Mouse (Mus musculus) cerebellum, postnatal 10 days (tissue): ENCODE data around the gene Clpp.

Source experiments
- DNase-seq, 2 experiments: peaks; one replicate each; pipeline ENCODE4 v3.0.0; 2021; ENCODE audit warnings: mixed read lengths in 2 of 2

The Clpp gene

GRCm38 (mm10) chr17:56990115-56990746 is at the start of gene Clpp:
Gene Clpp, plus strand, starts transcription at chr17:56990305.
- DNase-seq: peak; percentile 94 to 97

GRCm38 (mm10) chr17:56950915-56951314 is 39.2 kb upstream of the Clpp start:
- peak; percentile 66 to 71 for DNase-seq

DNA sequence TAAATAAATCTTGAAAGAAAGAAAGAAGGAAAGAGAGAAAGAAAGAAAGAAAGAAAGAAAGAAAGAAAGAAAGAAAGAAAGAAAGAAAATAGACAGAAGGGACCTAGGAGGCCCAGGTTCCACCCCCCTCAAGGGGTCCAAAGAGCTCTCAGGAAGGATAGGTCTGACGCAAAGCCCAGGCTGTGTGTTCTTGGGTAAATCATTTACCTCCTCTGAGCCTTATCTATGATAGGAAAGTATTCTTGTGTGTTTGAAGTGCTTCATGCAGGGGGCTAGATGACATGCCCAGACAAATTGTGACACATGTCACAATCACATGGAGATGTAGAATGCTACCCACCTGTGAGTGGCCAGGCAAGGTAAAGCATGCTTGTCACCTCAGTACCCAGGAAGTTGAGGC is 37.5 kb upstream of the Clpp start:
- no peak for DNase-seq

GRCm38 (mm10) chr17:56954871-56955270 is 35.2 kb upstream of the Clpp start:
- no peak for DNase-seq

- no peak for DNase-seq
Observed at GRCm38 (mm10) chr17:56957763-56958429, 32.2 kb upstream of the Clpp start.

GRCm38 (mm10) chr17:56958667-56959066 is 31.4 kb upstream of the Clpp start:
- DNase-seq: no peak

GRCm38 (mm10) chr17:56961880-56962279 is 28.2 kb upstream of the Clpp start:
- no peak for DNase-seq

GRCm38 (mm10) chr17:56962642-56963405 is 27.3 kb upstream of the Clpp start:
- DNase-seq: no peak

- no peak for DNase-seq
Observed at GRCm38 (mm10) chr17:56963646-56964045, 26.5 kb upstream of the Clpp start.

DNA sequence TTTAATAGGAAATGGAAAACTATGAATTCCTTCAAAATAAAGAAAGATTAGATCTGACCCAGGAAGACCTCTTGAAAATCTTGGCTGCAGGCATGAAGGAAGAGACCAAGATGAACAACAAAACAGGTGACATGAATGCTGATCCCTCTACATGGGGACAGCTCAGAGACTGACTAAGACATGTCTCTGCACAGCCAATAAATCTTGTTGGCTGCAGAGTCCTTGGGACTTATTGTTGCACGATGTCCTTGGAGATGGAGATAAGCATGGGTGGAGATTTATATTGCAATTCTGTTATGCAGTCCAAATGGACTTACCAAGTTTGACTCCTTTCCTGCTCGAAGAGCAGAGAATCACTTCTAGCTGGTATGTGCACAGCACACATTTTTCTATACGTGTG is 20.8 kb upstream of the Clpp start:
- no peak for DNase-seq

DNA sequence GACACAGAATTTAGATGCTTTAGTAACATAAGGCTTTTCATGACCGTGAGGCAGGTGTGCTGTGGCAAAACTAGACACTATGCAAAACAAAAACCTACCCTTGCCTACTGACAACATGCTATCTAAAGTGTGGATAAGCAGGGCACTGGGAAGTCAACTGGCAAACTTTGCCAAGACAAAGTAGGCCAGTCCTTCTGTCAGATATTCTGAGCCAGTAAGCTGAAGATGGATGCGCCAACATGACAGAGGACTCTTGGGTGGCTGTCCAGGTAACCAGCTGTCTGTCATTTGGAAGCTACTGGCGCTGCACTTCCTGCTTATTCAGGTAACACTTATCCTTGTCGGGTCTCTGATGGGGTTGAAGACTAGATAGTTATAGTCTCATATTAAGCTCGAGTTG is 20.0 kb upstream of the Clpp start:
- peak; percentile 52 to 56 for DNase-seq

DNA sequence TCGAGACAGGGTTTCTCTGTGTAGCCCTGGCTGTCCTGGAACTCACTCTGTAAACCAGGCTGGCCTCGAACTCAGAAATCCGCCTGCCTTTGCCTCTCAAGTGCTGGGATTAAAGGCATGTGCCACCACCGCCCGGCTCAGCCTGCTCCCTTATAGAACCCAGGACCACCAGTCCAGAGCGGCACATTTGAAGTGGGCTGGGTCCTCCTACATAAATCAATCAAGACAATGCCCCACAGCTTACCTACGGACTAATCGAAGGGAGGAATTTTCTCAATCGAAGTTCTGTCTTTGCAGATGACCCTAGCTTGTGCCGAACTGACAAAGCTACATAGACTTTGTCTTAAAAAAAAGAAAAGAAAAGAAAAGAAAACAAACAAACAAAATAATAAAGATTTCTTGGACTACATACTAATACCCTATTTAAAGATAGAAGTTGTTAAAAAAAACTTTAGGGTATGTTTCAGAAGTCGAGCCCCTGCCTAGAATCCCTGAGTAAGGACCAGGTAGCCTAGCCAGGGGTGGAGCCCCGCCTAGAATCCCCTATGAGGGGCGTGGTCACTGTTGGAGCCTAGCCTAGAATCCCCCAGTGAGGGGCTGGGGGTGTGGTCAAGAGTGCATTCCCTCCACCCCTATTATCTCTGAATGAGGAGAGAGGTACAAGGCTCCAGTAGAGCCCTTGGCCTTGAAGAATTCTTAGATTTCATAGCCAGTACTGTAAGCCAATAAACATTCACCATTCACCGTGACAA is 16.0 kb upstream of the Clpp start:
- no peak for DNase-seq

DNA sequence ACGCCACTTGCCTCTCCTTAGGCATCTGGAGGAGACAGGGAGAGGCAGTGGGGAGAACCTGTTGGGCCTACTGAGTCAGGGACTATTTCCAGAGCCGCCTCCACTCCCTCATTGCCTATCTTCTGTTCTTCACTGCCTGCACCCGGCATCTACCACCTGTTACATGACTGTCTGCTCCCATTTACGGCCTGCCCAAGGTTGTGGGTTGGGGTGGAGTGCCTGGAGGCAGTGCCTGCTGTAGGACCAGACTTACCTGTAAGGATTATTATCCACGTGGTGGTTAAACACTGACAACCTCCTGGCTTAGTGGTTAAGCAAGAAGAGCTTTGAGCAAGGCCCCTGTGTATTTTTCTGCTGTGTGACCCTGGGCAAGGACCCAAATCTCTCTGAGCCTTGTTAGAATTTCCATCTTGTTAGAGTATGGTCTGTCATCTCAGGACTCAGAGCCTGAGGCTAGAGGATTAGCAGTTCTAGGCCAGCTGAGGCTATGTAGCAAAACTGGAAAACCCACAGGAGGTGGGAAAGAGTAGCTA is 15.3 kb upstream of the Clpp start:
- DNase-seq: no peak

- no peak for DNase-seq
Observed at GRCm38 (mm10) chr17:56975391-56975790, 14.7 kb upstream of the Clpp start.

- no peak for DNase-seq
Observed at GRCm38 (mm10) chr17:56976531-56977390, 13.3 kb upstream of the Clpp start.

GRCm38 (mm10) chr17:56979524-56979923 is 10.6 kb upstream of the Clpp start:
- no peak for DNase-seq

- DNase-seq: no peak
Observed at GRCm38 (mm10) chr17:56981049-56981448, 9.1 kb upstream of the Clpp start.

DNA sequence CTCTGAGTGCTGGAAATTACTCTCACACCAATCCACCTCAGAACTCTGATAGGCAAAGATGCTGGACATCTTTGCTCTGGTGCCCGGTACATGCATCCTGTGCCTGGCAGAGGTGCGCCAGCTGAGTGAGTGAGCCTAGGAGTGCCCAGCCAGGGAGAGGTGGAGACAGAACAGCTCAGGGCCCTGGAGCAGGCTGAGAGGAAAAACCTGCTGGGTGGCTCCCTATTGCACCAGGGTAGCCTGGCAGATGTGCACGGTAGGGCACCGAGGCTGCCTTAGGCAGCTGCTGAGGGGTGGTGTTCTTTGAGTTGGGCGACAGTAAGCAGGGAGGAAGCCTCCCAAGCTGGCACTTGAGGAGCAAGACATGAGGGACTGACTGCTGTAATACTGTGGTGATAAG is 8.1 kb upstream of the Clpp start, which contains the start of gene Acer1:
Gene Acer1 (minus strand): TSS at position 114 of the 400 bp plus-strand sequence.
- no peak for DNase-seq

- DNase-seq: no peak
Observed at GRCm38 (mm10) chr17:56984886-56985285, 5.2 kb upstream of the Clpp start.

DNA sequence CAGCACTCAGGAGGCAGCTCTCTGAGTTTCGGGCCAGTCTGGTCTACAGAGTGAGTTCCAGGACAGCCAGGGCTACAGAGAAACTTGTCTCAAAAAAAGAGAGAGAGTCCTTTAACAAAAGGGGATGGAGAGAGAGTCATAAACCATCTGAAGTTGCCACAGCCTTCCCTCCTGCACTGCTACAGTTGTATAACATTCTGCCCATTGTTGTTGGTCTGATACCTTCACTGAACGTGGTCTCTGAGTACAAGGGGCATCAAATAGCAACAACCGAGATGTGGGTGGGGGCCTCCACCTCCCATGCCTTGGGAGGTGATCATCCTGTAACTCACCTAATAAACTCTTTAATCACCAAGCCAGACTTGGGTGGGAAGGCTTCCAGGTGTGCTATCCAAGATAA is 4.4 kb upstream of the Clpp start:
- no peak for DNase-seq

- no peak for DNase-seq
Observed at GRCm38 (mm10) chr17:56986105-56986805, 3.9 kb upstream of the Clpp start.
